1 mouse cellular context compared by ENCODE assay signal in the genomic region with DNA sequence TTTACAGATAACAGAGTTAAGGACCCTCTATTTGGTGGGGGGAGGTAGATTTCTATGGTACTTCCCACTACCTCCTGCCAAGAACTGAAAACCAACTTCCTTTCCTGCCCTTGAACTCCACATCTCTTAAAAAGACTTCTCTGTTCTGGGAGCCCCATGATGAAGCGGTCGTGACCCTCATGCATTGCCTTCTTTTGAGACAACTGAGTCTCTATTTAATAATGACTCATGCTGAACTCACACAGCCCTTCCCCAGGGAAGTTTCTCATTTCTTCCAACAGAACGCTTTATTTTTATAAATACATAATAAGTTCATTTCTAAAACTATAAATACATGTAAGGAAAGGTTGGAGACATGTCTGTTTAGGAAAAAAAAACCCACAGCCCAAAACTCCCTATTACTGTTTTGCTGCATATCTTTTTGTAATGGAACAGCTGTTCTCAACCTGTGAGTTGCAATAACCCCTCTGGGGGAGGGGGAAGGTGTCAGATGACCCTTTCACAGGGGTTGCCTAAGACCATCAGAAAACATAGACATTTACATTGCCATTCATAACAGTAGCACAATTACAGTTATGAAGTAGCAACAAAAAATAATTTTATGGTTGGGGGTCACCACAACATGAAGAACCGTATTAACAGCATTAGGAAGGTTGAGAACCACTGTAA.
TF ChIP-seq lines count a peak whose summit lies in the region.

No protein-coding gene starts in this region.

TF ChIP-seq in MEL, 35 proteins besides CTCF, POLR2A, EP300 and RAD21 (continued from another document):
- TF ChIP-seq POLR2AphosphoS5 (IDR thresholded peaks at IDR 0.05; ENCODE audit: borderline replicate concordance, low read depth, low read length) (no peak), ELF1 (IDR thresholded peaks at IDR 0.05; ENCODE audit: low read depth, low read length) (no peak), ZNF384 (IDR thresholded peaks at IDR 0.05; ENCODE audit: low read depth, low read length) (no peak), MYB (IDR thresholded peaks at IDR 0.05; ENCODE audit: low read depth, low read length) (no peak), ZKSCAN1 (IDR thresholded peaks at IDR 0.05; ENCODE audit: low read depth, low read length) (no peak), ZC3H11A (IDR thresholded peaks at IDR 0.05; ENCODE audit: low read depth, low read length) (no peak)
